ENCODE assay signal across 29 mouse cellular contexts in genomic region chr15:98582996-98583395, GRCm38 (mm10). TPM values are rescaled to one million over a fixed set of nuclear protein-coding genes. Genes with fewer than 3 reads are reported as not detected.
DNase-seq lines count a peak whose midpoint lies in the region; ATAC-seq and TF ChIP-seq lines count a peak whose summit lies in the region.
"Had no signal": no experiment of that assay in that cellular context is flagged by ENCODE, and none has a peak within 500 bp of the region (broad histone marks: within the 10 kb centered on the region; RNA-seq: fewer than 3 reads in every experiment).

No protein-coding gene starts in this region.

- no peak for TF ChIP-seq EP300 in stomach, postnatal 0 days (optimal IDR thresholded peaks at IDR 0.05)

- no peak overlapping the region for H3K4me2 ChIP-seq in embryonic facial prominence, embryonic 13.5 days
- H3K4me2 ChIP-seq in heart, embryonic 12.5 days, result no peak overlapping the region
- H3K4me2 ChIP-seq in forebrain, embryonic 15.5 days (replicated peaks), result no peak overlapping the region
- no peak overlapping the region for H3K4me2 ChIP-seq in stomach, postnatal 0 days (replicated peaks; ENCODE audit: low read depth)
- H3K4me2 ChIP-seq: liver, embryonic 15.5 days; lung, embryonic 14.5 days had no signal

- no peak overlapping the region for H3K4me3 ChIP-seq in embryonic facial prominence, embryonic 13.5 days
- no peak overlapping the region for H3K4me3 ChIP-seq in embryonic facial prominence, embryonic 10.5 days
- no peak overlapping the region for H3K4me3 ChIP-seq in heart, embryonic 12.5 days
- no peak overlapping the region for H3K4me3 ChIP-seq in forebrain, embryonic 15.5 days
- H3K4me3 ChIP-seq in stomach, postnatal 0 days (ENCODE audit: low read depth, low read length), result no peak overlapping the region
- H3K4me3 ChIP-seq: heart, embryonic 10.5 days; liver, embryonic 15.5 days had no signal

- no peak for DNase-seq in embryonic facial prominence, embryonic 10.5 days (ENCODE audit: low spot score)
- no peak for DNase-seq in heart, postnatal 36 days
- DNase-seq in stomach, postnatal 0 days (ENCODE audit: low spot score), result no peak
- no peak for DNase-seq in cerebellum, adult 11-12 months
- no peak for DNase-seq in gastrocnemius, adult 18-20 months (ENCODE audit: low spot score)
- DNase-seq: adrenal gland, postnatal 25 days; cerebellum, adult 2 months; gastrocnemius, postnatal 14 days; lung, embryonic 14.5 days; lung, postnatal 14 days; midbrain, embryonic 14.5 days; retina, postnatal 1 day; thymus, adult 2 months; thymus, postnatal 36 days had no signal

- TF ChIP-seq CTCF in stomach, postnatal 0 days (IDR thresholded peaks at IDR 0.05; ENCODE audit: low read depth), result no peak

- 68% methylated on average over 8 of the region's 8 CpGs for WGBS in embryonic facial prominence, embryonic 13.5 days
- 78% methylated on average over 8 of the region's 8 CpGs for WGBS in embryonic facial prominence, embryonic 10.5 days
- WGBS in heart, embryonic 12.5 days, result 72% methylated on average over 8 of the region's 8 CpGs
- 73% methylated on average over 8 of the region's 8 CpGs for WGBS in forebrain, embryonic 15.5 days
- 68% methylated on average over 8 of the region's 8 CpGs for WGBS in stomach, postnatal 0 days

- no peaks in the 10 kb centered on the region for H3K4me1 ChIP-seq in embryonic facial prominence, embryonic 13.5 days
- H3K4me1 ChIP-seq in embryonic facial prominence, embryonic 10.5 days, result peaks cover 15% of the 10 kb centered on the region
- H3K4me1 ChIP-seq in heart, embryonic 12.5 days (replicated peaks), result peaks cover 28% of the 10 kb centered on the region
- 0 out of 2 replicates have a peak, but pooled peaks cover 15% of the 10 kb centered on the region for H3K4me1 ChIP-seq in forebrain, embryonic 15.5 days
- no peaks in the 10 kb centered on the region for H3K4me1 ChIP-seq in stomach, postnatal 0 days (replicated peaks; ENCODE audit: control insufficient read depth, insufficient read depth)

- H3K27me3 ChIP-seq in embryonic facial prominence, embryonic 13.5 days, result no peaks in the 10 kb centered on the region
- H3K27me3 ChIP-seq in embryonic facial prominence, embryonic 10.5 days (replicated peaks; ENCODE audit: low read depth, poor library complexity, severe bottlenecking), result no peaks in the 10 kb centered on the region
- H3K27me3 ChIP-seq in heart, embryonic 12.5 days (replicated peaks), result no peaks in the 10 kb centered on the region
- no peaks in the 10 kb centered on the region for H3K27me3 ChIP-seq in forebrain, embryonic 15.5 days
- H3K27me3 ChIP-seq in stomach, postnatal 0 days (ENCODE audit: control insufficient read depth, insufficient read depth, low read length), result no peaks in the 10 kb centered on the region

- peaks cover 2% of the 10 kb centered on the region; the same call in 1 of the 2 replicates for H3K36me3 ChIP-seq in embryonic facial prominence, embryonic 13.5 days
- no peaks in the 10 kb centered on the region for H3K36me3 ChIP-seq in embryonic facial prominence, embryonic 10.5 days (replicated peaks)
- peaks cover 2% of the 10 kb centered on the region; the same call in 1 of the 2 replicates for H3K36me3 ChIP-seq in heart, embryonic 12.5 days
- no peaks in the 10 kb centered on the region for H3K36me3 ChIP-seq in forebrain, embryonic 15.5 days
- no peaks in the 10 kb centered on the region for H3K36me3 ChIP-seq in stomach, postnatal 0 days (ENCODE audit: control insufficient read depth, insufficient read depth, low read length)
- H3K36me3 ChIP-seq: heart, embryonic 10.5 days; liver, embryonic 15.5 days had no signal

- H3K9me3 ChIP-seq in embryonic facial prominence, embryonic 13.5 days, result no peaks in the 10 kb centered on the region
- no peaks in the 10 kb centered on the region for H3K9me3 ChIP-seq in embryonic facial prominence, embryonic 10.5 days
- no peaks in the 10 kb centered on the region for H3K9me3 ChIP-seq in heart, embryonic 12.5 days (replicated peaks)
- no peaks in the 10 kb centered on the region for H3K9me3 ChIP-seq in forebrain, embryonic 15.5 days
- no peaks in the 10 kb centered on the region for H3K9me3 ChIP-seq in stomach, postnatal 0 days (ENCODE audit: control insufficient read depth, low read length)
- H3K9me3 ChIP-seq: heart, embryonic 10.5 days; liver, embryonic 15.5 days had no signal

- intact Hi-C loops in heart, postnatal 36 days (cut with DNase I), result loop anchor here (2.0 to 5.0 kb wide), 2 partner anchors 18 to 114 kb away; no protein-coding TSS in a partner anchor

- no peak for ATAC-seq in embryonic facial prominence, embryonic 13.5 days (ENCODE audit: insufficient number of reproducible peaks, insufficient read depth, low FRiP score, low TSS enrichment, low read depth)
- ATAC-seq in heart, embryonic 12.5 days (ENCODE audit: insufficient number of reproducible peaks, low FRiP score), result no peak
- no peak for ATAC-seq in forebrain, embryonic 15.5 days (replicated peaks)
- ATAC-seq in stomach, postnatal 0 days (ENCODE audit: low FRiP score, low TSS enrichment), result no peak
- ATAC-seq: hindbrain, embryonic 16.5 days had no signal

- no peak overlapping the region for H3K27ac ChIP-seq in embryonic facial prominence, embryonic 13.5 days
- H3K27ac ChIP-seq in embryonic facial prominence, embryonic 10.5 days (replicated peaks), result no peak overlapping the region
- H3K27ac ChIP-seq in heart, embryonic 12.5 days (ENCODE audit: poor library complexity, severe bottlenecking), result no peak overlapping the region
- peak overlapping the region; percentile 57 for H3K27ac ChIP-seq in forebrain, embryonic 15.5 days (replicated peaks)
- 0 out of 2 replicates have a peak overlapping the region, but pooled peaks have one; percentile 4 for H3K27ac ChIP-seq in stomach, postnatal 0 days (replicated peaks)
- H3K27ac ChIP-seq: heart, embryonic 10.5 days; kidney, postnatal 0 days; liver, embryonic 15.5 days had no signal

- peak overlapping the region; percentile 44; the same call in 1 of the 2 replicates for H3K9ac ChIP-seq in embryonic facial prominence, embryonic 13.5 days
- H3K9ac ChIP-seq in heart, embryonic 12.5 days, result peak overlapping the region; percentile 42; the same call in 1 of the 2 replicates
- H3K9ac ChIP-seq in forebrain, embryonic 15.5 days (replicated peaks), result no peak overlapping the region
- no peak overlapping the region for H3K9ac ChIP-seq in stomach, postnatal 0 days (ENCODE audit: low read length)
- H3K9ac ChIP-seq: liver, embryonic 15.5 days; lung, embryonic 14.5 days had no signal

RNA-seq across cellular contexts. Expression of gene 4930415O20Rik, which starts 12.2 kb away (rescaled TPM):
- not detected in 2 replicates for polyA plus RNA-seq in embryonic facial prominence, embryonic 13.5 days (2015; fragmentation: Nextera tagmentation; extraction: Ambion mirVana)
- 0.39 TPM in 1 of 2 replicates, not detected in the other for polyA plus RNA-seq in embryonic facial prominence, embryonic 10.5 days (2016; fragmentation: Nextera tagmentation; extraction: Ambion mirVana)
- not detected in 2 replicates for polyA plus RNA-seq in heart, embryonic 12.5 days (2016; fragmentation: Nextera tagmentation; extraction: Ambion mirVana)
- total RNA-seq in heart, postnatal 36 days (2021), result 1 to 10 TPM; 1.6 TPM
- 0.56 TPM in 1 of 2 replicates, not detected in the other for polyA plus RNA-seq in forebrain, embryonic 15.5 days (2015; fragmentation: Nextera tagmentation; extraction: Ambion mirVana)
- polyA plus RNA-seq in stomach, postnatal 0 days (2015; fragmentation: Nextera tagmentation; extraction: Ambion mirVana), result 0.19 and 0.36 TPM in 2 replicates
- total RNA-seq in gastrocnemius, adult 18-20 months (2021), result under 1 TPM in 1 of 2 experiments, not detected in 1; 0.91 TPM
- total RNA-seq: adrenal gland, postnatal 25 days; granulocyte monocyte progenitor cell, adult 5-6 weeks; left cerebral cortex, postnatal 10 days; liver, adult 2 months; monocyte, adult 5-6 weeks had no signal
- polyA plus RNA-seq: brain, embryonic 14.5 days; cerebellum, adult 2 months; cortical plate, adult 2 months; embryonic facial prominence, embryonic 11.5 days; hindbrain, embryonic 11.5 days; liver, adult 2 months; liver, embryonic 15.5 days; lung, embryonic 14.5 days; midbrain, embryonic 14.5 days had no signal

RNA-seq across cellular contexts. Expression of gene Ccnt1, which starts 12.3 kb away (rescaled TPM):
- 63.1 and 66.2 TPM in 2 replicates for polyA plus RNA-seq in embryonic facial prominence, embryonic 13.5 days (2015; fragmentation: Nextera tagmentation; extraction: Ambion mirVana)
- polyA plus RNA-seq in embryonic facial prominence, embryonic 10.5 days (2016; fragmentation: Nextera tagmentation; extraction: Ambion mirVana), result 64.5 and 64.6 TPM in 2 replicates
- polyA plus RNA-seq in heart, embryonic 12.5 days (2016; fragmentation: Nextera tagmentation; extraction: Ambion mirVana), result 37.9 and 39.5 TPM in 2 replicates
- total RNA-seq in heart, postnatal 36 days (2021), result 10 to 100 TPM; 27.6 to 32.1 TPM
- 66.5 and 72.0 TPM in 2 replicates for polyA plus RNA-seq in forebrain, embryonic 15.5 days (2015; fragmentation: Nextera tagmentation; extraction: Ambion mirVana)
- 20.8 and 23.9 TPM in 2 replicates for polyA plus RNA-seq in stomach, postnatal 0 days (2015; fragmentation: Nextera tagmentation; extraction: Ambion mirVana)
- 10 to 100 TPM; 21.1 to 24.3 TPM for total RNA-seq in gastrocnemius, adult 18-20 months (2021)

RNA-seq across cellular contexts. Expression of gene Adcy6, which starts 26.9 kb away (rescaled TPM):
- 11.7 and 19.5 TPM in 2 replicates for polyA plus RNA-seq in embryonic facial prominence, embryonic 13.5 days (2015; fragmentation: Nextera tagmentation; extraction: Ambion mirVana)
- polyA plus RNA-seq in embryonic facial prominence, embryonic 10.5 days (2016; fragmentation: Nextera tagmentation; extraction: Ambion mirVana), result 11.6 and 14.0 TPM in 2 replicates
- polyA plus RNA-seq in heart, embryonic 12.5 days (2016; fragmentation: Nextera tagmentation; extraction: Ambion mirVana), result 46.7 and 46.8 TPM in 2 replicates
- total RNA-seq in heart, postnatal 36 days (2021), result 100 to 1,000 TPM; 207 TPM
- 12.5 and 13.8 TPM in 2 replicates for polyA plus RNA-seq in forebrain, embryonic 15.5 days (2015; fragmentation: Nextera tagmentation; extraction: Ambion mirVana)
- polyA plus RNA-seq in stomach, postnatal 0 days (2015; fragmentation: Nextera tagmentation; extraction: Ambion mirVana), result 9.0 and 9.5 TPM in 2 replicates
- 10 to 100 TPM; 14.3 to 17.9 TPM for total RNA-seq in gastrocnemius, adult 18-20 months (2021)
- total RNA-seq: monocyte, adult 5-6 weeks had no signal

RNA-seq across cellular contexts. Expression of gene Cacnb3, which starts 47.6 kb away (rescaled TPM):
- polyA plus RNA-seq in embryonic facial prominence, embryonic 13.5 days (2015; fragmentation: Nextera tagmentation; extraction: Ambion mirVana), result 55.6 and 55.7 TPM in 2 replicates
- polyA plus RNA-seq in embryonic facial prominence, embryonic 10.5 days (2016; fragmentation: Nextera tagmentation; extraction: Ambion mirVana), result 32.3 and 37.0 TPM in 2 replicates
- 9.5 and 10.3 TPM in 2 replicates for polyA plus RNA-seq in heart, embryonic 12.5 days (2016; fragmentation: Nextera tagmentation; extraction: Ambion mirVana)
- total RNA-seq in heart, postnatal 36 days (2021), result 1 to 10 TPM; 3.3 to 4.0 TPM
- polyA plus RNA-seq in forebrain, embryonic 15.5 days (2015; fragmentation: Nextera tagmentation; extraction: Ambion mirVana), result 134 and 138 TPM in 2 replicates
- 15.1 and 17.6 TPM in 2 replicates for polyA plus RNA-seq in stomach, postnatal 0 days (2015; fragmentation: Nextera tagmentation; extraction: Ambion mirVana)
- total RNA-seq in gastrocnemius, adult 18-20 months (2021), result under 1 TPM; 0.64 to 0.85 TPM
- total RNA-seq: granulocyte monocyte progenitor cell, adult 5-6 weeks had no signal

RNA-seq across cellular contexts. Expression of gene Kansl2, which starts 48.9 kb away (rescaled TPM):
- polyA plus RNA-seq in embryonic facial prominence, embryonic 13.5 days (2015; fragmentation: Nextera tagmentation; extraction: Ambion mirVana), result 139 and 142 TPM in 2 replicates
- polyA plus RNA-seq in embryonic facial prominence, embryonic 10.5 days (2016; fragmentation: Nextera tagmentation; extraction: Ambion mirVana), result 151 and 152 TPM in 2 replicates
- polyA plus RNA-seq in heart, embryonic 12.5 days (2016; fragmentation: Nextera tagmentation; extraction: Ambion mirVana), result 95.9 and 99.7 TPM in 2 replicates
- 10 to 100 TPM; 75.0 to 79.4 TPM for total RNA-seq in heart, postnatal 36 days (2021)
- 140 and 152 TPM in 2 replicates for polyA plus RNA-seq in forebrain, embryonic 15.5 days (2015; fragmentation: Nextera tagmentation; extraction: Ambion mirVana)
- 44.3 and 44.9 TPM in 2 replicates for polyA plus RNA-seq in stomach, postnatal 0 days (2015; fragmentation: Nextera tagmentation; extraction: Ambion mirVana)
- total RNA-seq in gastrocnemius, adult 18-20 months (2021), result 10 to 100 TPM; 60.8 to 60.9 TPM

Comparison
In these comparisons a context has a peak if more than half of its experiments do, and no peak if none do; other contexts are left out.
1. H3K27ac ChIP-seq: peak in forebrain, embryonic 15.5 days (single experiment) and stomach, postnatal 0 days (single experiment); none in embryonic facial prominence, embryonic 13.5 days (single experiment), embryonic facial prominence, embryonic 10.5 days (single experiment) and heart, embryonic 12.5 days (single experiment).
2. H3K9ac ChIP-seq: peak in embryonic facial prominence, embryonic 13.5 days (single experiment) and heart, embryonic 12.5 days (single experiment); none in forebrain, embryonic 15.5 days (single experiment) and stomach, postnatal 0 days (single experiment).